Mouse (Mus musculus): ENCODE measurements around the gene Nfia. TPM values are rescaled to one million over a fixed set of nuclear protein-coding genes. Genes with fewer than 3 reads are reported as not detected.

The Nfia gene
- polyA plus RNA-seq, 1 experiment = not detected

GRCm38 (mm10) chr4:98126003-98126677 is 353.6 kb downstream of the Nfia start:
- WGBS = 89% methylated on average over 11 of the region's 11 CpGs
- no peak overlapping the region for H3K4me3 ChIP-seq (ENCODE audit: insufficient read depth, low read depth, low read length)
- H3K27ac ChIP-seq (ENCODE audit: insufficient read depth, low read depth, low read length) = no peak overlapping the region
- TF ChIP-seq POLR2A (IDR thresholded peaks at IDR 0.05; ENCODE audit: insufficient read depth, low read depth, low read length) = no peak
- no peaks in the 10 kb centered on the region for H3K4me1 ChIP-seq (ENCODE audit: control insufficient read depth, insufficient read depth, low read length)

GRCm38 (mm10) chr4:98130798-98131197 is 358.3 kb downstream of the Nfia start:
- H3K27ac ChIP-seq (ENCODE audit: insufficient read depth, low read depth, low read length) = no peak overlapping the region
- H3K4me3 ChIP-seq (ENCODE audit: insufficient read depth, low read depth, low read length) = no peak overlapping the region
- no peaks in the 10 kb centered on the region for H3K4me1 ChIP-seq (ENCODE audit: control insufficient read depth, insufficient read depth, low read length)
- WGBS = 47% methylated on average over 2 of the region's 2 CpGs
- TF ChIP-seq CTCF (IDR thresholded peaks at IDR 0.05; ENCODE audit: insufficient read depth, low read depth, low read length) (no peak), POLR2A (IDR thresholded peaks at IDR 0.05; ENCODE audit: insufficient read depth, low read depth, low read length) (no peak)

- WGBS = 96% methylated on average over 4 of the region's 4 CpGs
These were observed 361.5 kb downstream of the Nfia start for GRCm38 (mm10) chr4:98134027-98134426.

GRCm38 (mm10) chr4:98136072-98136471 is 363.5 kb downstream of the Nfia start:
- no peak for TF ChIP-seq CTCF (IDR thresholded peaks at IDR 0.05; ENCODE audit: insufficient read depth, low read depth, low read length)
- TF ChIP-seq POLR2A (IDR thresholded peaks at IDR 0.05; ENCODE audit: insufficient read depth, low read depth, low read length) = no peak
- H3K27ac ChIP-seq (ENCODE audit: insufficient read depth, low read depth, low read length) = no peak overlapping the region
- no peaks in the 10 kb centered on the region for H3K4me1 ChIP-seq (ENCODE audit: control insufficient read depth, insufficient read depth, low read length)
- WGBS = 96% methylated on average over 2 of the region's 2 CpGs
- H3K4me3 ChIP-seq (ENCODE audit: insufficient read depth, low read depth, low read length) = no peak overlapping the region

More at GRCm38 (mm10) chr4:98134027-98134426, 361.5 kb downstream of the Nfia start:
- H3K4me3 ChIP-seq (ENCODE audit: insufficient read depth, low read depth, low read length) = no peak overlapping the region
- no peaks in the 10 kb centered on the region for H3K4me1 ChIP-seq (ENCODE audit: control insufficient read depth, insufficient read depth, low read length)
- no peak overlapping the region for H3K27ac ChIP-seq (ENCODE audit: insufficient read depth, low read depth, low read length)
- no peak for TF ChIP-seq POLR2A (IDR thresholded peaks at IDR 0.05; ENCODE audit: insufficient read depth, low read depth, low read length)
- TF ChIP-seq CTCF (IDR thresholded peaks at IDR 0.05; ENCODE audit: insufficient read depth, low read depth, low read length) = no peak

GRCm38 (mm10) chr4:98142879-98143436 is 370.4 kb downstream of the Nfia start:
- Histone ChIP-seq H3K4me3 (ENCODE audit: insufficient read depth, low read depth, low read length) (no peak overlapping the region), H3K4me1 (ENCODE audit: control insufficient read depth, insufficient read depth, low read length) (no peaks in the 10 kb centered on the region), H3K27ac (ENCODE audit: insufficient read depth, low read depth, low read length) (no peak overlapping the region)
- WGBS = 84% methylated on average over 1 of the region's 1 CpGs
- TF ChIP-seq CTCF (IDR thresholded peaks at IDR 0.05; ENCODE audit: insufficient read depth, low read depth, low read length) = no peak
- TF ChIP-seq POLR2A (IDR thresholded peaks at IDR 0.05; ENCODE audit: insufficient read depth, low read depth, low read length) = no peak

GRCm38 (mm10) chr4:98150576-98150975 is 378.0 kb downstream of the Nfia start:
- Histone ChIP-seq H3K4me3 (ENCODE audit: insufficient read depth, low read depth, low read length) (no peak overlapping the region), H3K4me1 (ENCODE audit: control insufficient read depth, insufficient read depth, low read length) (no peaks in the 10 kb centered on the region), H3K27ac (ENCODE audit: insufficient read depth, low read depth, low read length) (no peak overlapping the region)
- WGBS = 67% methylated on average over 5 of the region's 5 CpGs
- TF ChIP-seq CTCF (IDR thresholded peaks at IDR 0.05; ENCODE audit: insufficient read depth, low read depth, low read length) = no peak
- no peak for TF ChIP-seq POLR2A (IDR thresholded peaks at IDR 0.05; ENCODE audit: insufficient read depth, low read depth, low read length)

- no peak overlapping the region for H3K4me3 ChIP-seq (ENCODE audit: insufficient read depth, low read depth, low read length)
- H3K27ac ChIP-seq (ENCODE audit: insufficient read depth, low read depth, low read length) = no peak overlapping the region
- H3K4me1 ChIP-seq (ENCODE audit: control insufficient read depth, insufficient read depth, low read length) = no peaks in the 10 kb centered on the region
- 87% methylated on average over 3 of the region's 3 CpGs for WGBS
- TF ChIP-seq CTCF (IDR thresholded peaks at IDR 0.05; ENCODE audit: insufficient read depth, low read depth, low read length) = no peak
- TF ChIP-seq POLR2A (IDR thresholded peaks at IDR 0.05; ENCODE audit: insufficient read depth, low read depth, low read length) = no peak
These were observed 385.4 kb downstream of the Nfia start for GRCm38 (mm10) chr4:98157921-98158320.

GRCm38 (mm10) chr4:98166379-98166778 is 393.8 kb downstream of the Nfia start:
- TF ChIP-seq POLR2A (IDR thresholded peaks at IDR 0.05; ENCODE audit: insufficient read depth, low read depth, low read length) = no peak

More at GRCm38 (mm10) chr4:98166379-98166778, 393.8 kb downstream of the Nfia start:
- Histone ChIP-seq H3K4me3 (ENCODE audit: insufficient read depth, low read depth, low read length) (no peak overlapping the region), H3K27ac (ENCODE audit: insufficient read depth, low read depth, low read length) (no peak overlapping the region), H3K4me1 (ENCODE audit: control insufficient read depth, insufficient read depth, low read length) (no peaks in the 10 kb centered on the region)
- WGBS = 71% methylated on average over 3 of the region's 3 CpGs

Other genes starting within 250 kb of the Nfia start
- not detected in 2 replicates for gene E130114P18Rik, start 5.3 kb downstream of the Nfia start, polyA plus RNA-seq (2012; ENCODE audit: insufficient read depth, insufficient read length, low replicate concordance, missing spikeins)